Mouse (Mus musculus) lung, postnatal 0 days (tissue): ENCODE results near the gene Ddx11.

Experiments used
- CTCF ChIP-seq: IDR thresholded peaks from 2 replicates; pipeline ENCODE4 v1.5.1; 2016; ENCODE audit warnings: antibody characterized with exemption, mild to moderate bottlenecking
- EP300 ChIP-seq: IDR thresholded peaks from 2 replicates; pipeline ENCODE4 v1.6.1; 2016; ENCODE audit warnings: antibody characterized with exemption, mild to moderate bottlenecking, control low read depth

DNA sequence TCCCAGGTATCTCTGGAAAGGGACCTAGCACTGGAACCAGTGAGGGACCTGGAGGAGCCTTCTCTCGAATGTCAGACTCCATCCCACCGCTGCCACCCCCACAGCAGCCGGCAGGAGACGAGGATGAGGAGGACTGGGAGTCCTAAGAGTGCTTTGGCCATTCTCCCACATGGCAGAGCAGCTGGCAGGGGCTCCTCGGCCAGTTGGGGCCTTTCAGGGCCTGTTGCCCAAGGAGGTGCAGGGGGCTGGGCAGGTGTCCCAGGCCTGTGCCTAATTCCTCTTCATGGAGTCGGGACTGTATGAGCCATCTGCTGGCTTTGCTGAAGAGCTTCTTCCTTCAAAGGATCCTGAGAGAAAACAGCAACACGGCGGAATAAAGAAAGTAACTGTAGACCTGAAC lies 4.3 kb upstream of the Ddx11 start:
- no peak for TF ChIP-seq CTCF
- TF ChIP-seq EP300 = no peak
